Mouse (Mus musculus): ENCODE data around the gene Dusp8.
A peak's percentile ranks its signal among the peaks of the same experiment; 100 is the strongest.

Dusp8 gene

GRCm38 (mm10) chr7:142045344-142045743, 50.3 kb downstream of the Dusp8 start:
- no peak for DNase-seq

- DNase-seq = no peak
Observed at GRCm38 (mm10) chr7:142040756-142041155, 54.9 kb downstream of the Dusp8 start.

- peak; percentile 76 to 80 for DNase-seq
Observed at GRCm38 (mm10) chr7:142037553-142038170, 58.0 kb downstream of the Dusp8 start.

GRCm38 (mm10) chr7:142035048-142035811, 60.4 kb downstream of the Dusp8 start:
- peak in 1 of 2 experiments; percentile 26 for DNase-seq

GRCm38 (mm10) chr7:142034198-142034597, 61.4 kb downstream of the Dusp8 start:
- DNase-seq = peak; percentile 58 to 68

GRCm38 (mm10) chr7:142030073-142030472, 65.6 kb downstream of the Dusp8 start:
- DNase-seq = no peak

Data from cerebellum, adult 18-20 months (tissue).